Mouse (Mus musculus) embryonic facial prominence, embryonic 15.5 days (tissue): Measurements from ENCODE around the gene Wrap53. TPM values are rescaled to one million over a fixed set of nuclear protein-coding genes. Genes with fewer than 3 reads are reported as not detected.
A peak's percentile ranks its signal among the peaks of the same experiment; 100 is the strongest.

ENCODE experiments used
- ATAC-seq: fragments of 200-750 bp; cut with Nextera tagmentation; 2 replicates; pipeline ENCODE4 v1.8.0; 2017; ENCODE audit warnings: low read depth, moderate TSS enrichment; ENCODE audit not compliant: insufficient number of reproducible peaks, low FRiP score, low TSS enrichment
- H3K27ac ChIP-seq: fragments of 300-500 bp; sonication (generic); replicated peaks from 2 replicates; pipeline ENCODE4 v1.5.1; 2015; ENCODE audit warnings: mild to moderate bottlenecking, inconsistent platforms
- H3K27me3 ChIP-seq: fragments of 300-500 bp; sonication (generic); 2 replicates; pipeline ENCODE4 v1.6.1; 2015; ENCODE audit warnings: inconsistent platforms
- H3K36me3 ChIP-seq: fragments of 300-500 bp; sonication (generic); 2 replicates; pipeline ENCODE4 v1.6.1; 2015; ENCODE audit warnings: mild to moderate bottlenecking, inconsistent platforms
- H3K4me1 ChIP-seq: fragments of 300-500 bp; sonication (generic); 2 replicates; pipeline ENCODE4 v1.6.1; 2015; ENCODE audit warnings: inconsistent platforms
- H3K4me2 ChIP-seq: fragments of 300-500 bp; sonication (generic); replicated peaks from 2 replicates; pipeline ENCODE4 v1.6.1; 2015; ENCODE audit warnings: mild to moderate bottlenecking, inconsistent platforms
- H3K4me3 ChIP-seq: fragments of 300-500 bp; sonication (generic); replicated peaks from 2 replicates; pipeline ENCODE4 v1.5.1; 2015; ENCODE audit warnings: mild to moderate bottlenecking, inconsistent platforms
- H3K9ac ChIP-seq: fragments of 300-500 bp; sonication (generic); 2 replicates; pipeline ENCODE4 v1.6.1; 2015; ENCODE audit warnings: inconsistent platforms
- H3K9me3 ChIP-seq: fragments of 300-500 bp; sonication (generic); replicated peaks from 2 replicates; pipeline ENCODE4 v1.6.1; 2016; ENCODE audit warnings: inconsistent platforms
- WGBS: fragments of 180-500 bp; shearing (Covaris S2); methylation state at CpG from one replicate; pipeline ENCODE4 v1.1.7; 2015; 5-methylcytosine and 5-hydroxymethylcytosine counted together
- polyA plus RNA-seq: library from polyadenylated mRNA; unstranded; fragments of >200 nt; fragmentation: Nextera tagmentation; extraction: Ambion mirVana; gene quantifications from 2 replicates; pipeline ENCODE4 v1.2.1, GENCODE M21; 2015

The Wrap53 gene
- polyA plus RNA-seq, 1 experiment from 2014 or later = 26.5 TPM

DNA sequence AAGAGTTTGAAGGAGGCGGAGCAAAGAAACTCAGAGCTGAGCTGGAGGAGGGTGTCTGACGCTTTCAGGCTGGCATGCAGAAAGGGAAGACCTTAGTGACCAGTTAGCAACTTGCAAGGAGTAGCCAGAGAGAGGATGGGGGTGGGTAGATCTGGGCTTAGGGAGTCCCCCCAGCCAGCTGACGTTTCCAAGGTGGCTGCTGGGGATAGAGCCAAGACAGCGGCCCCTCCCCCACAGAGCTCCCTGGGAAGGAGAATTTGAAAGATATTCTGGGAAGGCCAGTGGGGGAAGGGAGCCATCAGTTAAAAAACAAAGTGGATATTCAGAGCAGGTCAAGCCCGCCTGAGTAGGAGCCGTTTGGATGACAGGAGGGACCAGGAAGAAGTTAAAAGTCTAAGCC, 20.0 kb upstream of the Wrap53 start:
- no peaks in the 10 kb centered on the region for H3K27me3 ChIP-seq
- 0 out of 2 replicates have a peak overlapping the region, but pooled peaks have one; percentile 8 for H3K4me2 ChIP-seq
- H3K9me3 ChIP-seq = no peaks in the 10 kb centered on the region
- 0 out of 2 replicates have a peak overlapping the region, but pooled peaks have one; percentile 36 for H3K27ac ChIP-seq
- H3K36me3 ChIP-seq = no peaks in the 10 kb centered on the region
- no peak overlapping the region for H3K9ac ChIP-seq
- peaks cover 28% of the 10 kb centered on the region for H3K4me1 ChIP-seq
- ATAC-seq = no peak; the same call in 1 of the 2 replicates
- WGBS = 13% methylated on average over 6 of the region's 6 CpGs
- no peak overlapping the region for H3K4me3 ChIP-seq

DNA sequence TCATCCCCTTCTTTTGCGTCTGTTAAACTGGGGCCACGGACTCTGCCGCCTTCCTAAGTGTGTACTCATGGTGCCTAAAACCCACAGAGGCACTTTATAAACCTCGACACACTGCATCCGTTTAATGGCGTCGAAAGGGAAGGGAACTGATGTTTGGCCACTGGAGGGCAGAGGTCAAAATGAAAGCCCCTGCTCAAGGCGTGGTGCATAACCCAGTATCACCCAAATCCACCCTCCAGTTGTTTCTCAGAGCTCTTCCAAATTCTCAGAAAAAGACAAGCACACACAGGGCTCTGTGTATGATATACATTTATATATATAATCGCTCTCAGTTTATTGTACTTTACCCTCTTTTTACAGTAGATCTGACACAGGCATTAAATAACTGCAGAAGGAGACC, 19.4 kb upstream of the Wrap53 start:
- ATAC-seq = no peak
- Histone ChIP-seq H3K9me3 (no peaks in the 10 kb centered on the region), H3K4me1 (peaks cover 22% of the 10 kb centered on the region), H3K27me3 (no peaks in the 10 kb centered on the region), H3K4me3 (no peak overlapping the region), H3K9ac (no peak overlapping the region), H3K36me3 (no peaks in the 10 kb centered on the region), H3K4me2 (no peak overlapping the region), H3K27ac (0 out of 2 replicates have a peak overlapping the region, but pooled peaks have one; percentile 12)
- WGBS = 15% methylated on average over 9 of the region's 9 CpGs

DNA sequence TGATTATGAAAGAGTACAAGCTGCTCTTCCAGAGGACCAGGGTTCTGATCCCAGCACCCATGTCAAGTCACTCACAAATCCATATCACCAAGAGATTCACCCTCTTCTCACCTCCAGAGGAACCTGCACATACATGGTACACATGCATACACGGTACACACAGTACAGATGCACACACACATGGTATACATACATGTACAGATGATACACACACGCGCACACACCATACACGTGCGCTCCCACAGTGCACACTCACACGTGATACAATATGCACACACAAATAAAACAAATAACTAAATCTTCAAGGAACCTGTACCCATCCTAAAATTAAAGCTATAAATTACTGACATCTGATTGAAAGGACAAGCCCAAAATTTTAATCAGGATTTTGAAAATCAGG, 14.8 kb upstream of the Wrap53 start:
- H3K27me3 ChIP-seq = no peaks in the 10 kb centered on the region
- H3K4me1 ChIP-seq = peaks cover 2% of the 10 kb centered on the region
- peaks cover 29% of the 10 kb centered on the region for H3K36me3 ChIP-seq
- H3K4me3 ChIP-seq = no peak overlapping the region
- WGBS = 95% methylated on average over 6 of the region's 6 CpGs
- H3K4me2 ChIP-seq = no peak overlapping the region
- no peaks in the 10 kb centered on the region for H3K9me3 ChIP-seq
- no peak overlapping the region for H3K9ac ChIP-seq
- no peak for ATAC-seq
- no peak overlapping the region for H3K27ac ChIP-seq

DNA sequence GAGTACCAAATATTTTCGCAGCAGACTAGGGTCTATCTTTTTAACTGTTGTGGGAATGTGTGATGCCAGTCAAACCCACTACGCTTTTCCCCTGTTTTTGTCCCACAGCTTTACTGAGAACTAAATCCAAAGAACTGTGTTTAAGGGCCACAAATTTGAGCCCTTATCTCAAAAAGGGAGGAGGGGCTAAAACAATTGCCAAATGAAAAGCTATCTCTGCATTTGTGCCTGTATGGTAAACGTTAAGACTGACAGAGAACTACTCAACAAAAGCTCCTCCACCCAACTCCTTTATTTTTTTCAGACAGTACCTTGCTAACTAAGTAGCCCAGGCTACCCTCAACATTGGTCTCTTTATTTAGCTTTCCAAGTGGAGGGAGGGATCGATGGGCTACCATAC, 12.7 kb upstream of the Wrap53 start:
- Histone ChIP-seq H3K4me3 (no peak overlapping the region), H3K9me3 (no peaks in the 10 kb centered on the region), H3K27me3 (no peaks in the 10 kb centered on the region), H3K27ac (no peak overlapping the region), H3K4me2 (no peak overlapping the region), H3K9ac (no peak overlapping the region), H3K36me3 (peaks cover 49% of the 10 kb centered on the region), H3K4me1 (no peaks in the 10 kb centered on the region)
- ATAC-seq = no peak
- 84% methylated on average over 4 of the region's 4 CpGs for WGBS

DNA sequence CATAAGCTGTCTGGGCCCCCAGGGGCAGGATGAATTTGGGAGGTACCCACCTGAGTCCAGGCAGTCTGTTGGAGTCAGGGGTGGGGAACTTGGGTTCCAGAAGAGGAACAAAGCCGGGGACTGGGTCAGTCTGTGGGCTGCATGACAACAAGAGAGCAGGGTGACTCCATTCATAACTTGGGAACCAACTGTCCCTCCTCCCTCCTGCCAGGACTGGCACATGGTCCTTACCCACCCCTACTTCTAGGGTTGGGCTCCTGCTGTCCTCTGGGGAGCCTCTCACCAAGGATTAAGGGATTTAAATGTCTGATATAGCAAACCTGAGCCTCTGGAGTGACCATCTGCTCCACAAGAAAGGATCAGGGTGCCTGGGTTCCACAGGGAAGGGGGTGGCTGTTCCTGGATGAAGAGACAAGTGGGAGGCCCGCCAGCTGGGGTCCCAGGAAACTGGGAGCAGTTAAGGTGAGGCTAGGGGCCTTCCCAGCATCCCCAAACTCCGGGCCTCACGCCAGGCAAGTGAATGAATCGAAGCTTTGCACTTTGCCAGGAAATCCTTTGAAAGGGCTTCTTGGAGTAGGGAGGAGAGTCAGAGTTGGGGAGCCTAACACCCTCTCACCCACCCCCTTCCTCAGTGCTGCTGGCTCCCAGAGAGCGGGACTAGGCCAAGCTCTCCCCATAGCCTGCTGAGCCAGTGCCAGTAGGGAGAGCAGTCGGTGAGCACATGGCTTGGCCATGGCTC, 12.0 kb upstream of the Wrap53 start:
- ATAC-seq = no peak

DNA sequence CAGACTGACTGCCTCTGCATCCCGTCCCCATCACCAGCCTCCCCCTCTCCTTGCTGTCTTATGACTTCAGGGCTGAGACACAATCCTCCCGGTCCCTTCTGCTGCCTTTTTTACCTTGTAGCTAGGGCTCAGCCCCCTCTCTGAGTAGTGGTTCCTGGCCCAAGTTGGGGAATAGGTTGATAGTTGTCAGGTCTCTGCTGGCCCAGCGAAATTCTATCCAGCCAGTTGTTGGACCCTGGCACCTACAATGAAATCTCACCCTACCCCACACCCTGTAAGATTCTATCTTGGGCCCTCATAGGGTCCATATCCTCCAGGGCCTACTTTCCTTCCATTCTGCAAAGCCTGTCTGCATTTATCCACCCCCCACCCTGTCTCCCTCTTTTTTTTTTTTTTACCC, 11.4 kb upstream of the Wrap53 start:
- no peak for ATAC-seq
- no peak overlapping the region for H3K27ac ChIP-seq
- no peak overlapping the region for H3K4me2 ChIP-seq
- H3K4me3 ChIP-seq = no peak overlapping the region
- no peaks in the 10 kb centered on the region for H3K4me1 ChIP-seq
- no peaks in the 10 kb centered on the region for H3K27me3 ChIP-seq
- H3K9me3 ChIP-seq = no peaks in the 10 kb centered on the region
- H3K9ac ChIP-seq = no peak overlapping the region
- 92% methylated on average over 3 of the region's 3 CpGs for WGBS
- peaks cover 58% of the 10 kb centered on the region for H3K36me3 ChIP-seq

More for the DNA sequence above, 12.0 kb upstream of the Wrap53 start:
- Histone ChIP-seq H3K9me3 (no peaks in the 10 kb centered on the region), H3K27ac (peak overlapping the region; percentile 28; the same call in 1 of the 2 replicates), H3K9ac (no peak overlapping the region), H3K4me3 (no peak overlapping the region), H3K4me1 (no peaks in the 10 kb centered on the region), H3K4me2 (no peak overlapping the region), H3K36me3 (peaks cover 56% of the 10 kb centered on the region), H3K27me3 (no peaks in the 10 kb centered on the region)
- WGBS = 77% methylated on average over 7 of the region's 7 CpGs

DNA sequence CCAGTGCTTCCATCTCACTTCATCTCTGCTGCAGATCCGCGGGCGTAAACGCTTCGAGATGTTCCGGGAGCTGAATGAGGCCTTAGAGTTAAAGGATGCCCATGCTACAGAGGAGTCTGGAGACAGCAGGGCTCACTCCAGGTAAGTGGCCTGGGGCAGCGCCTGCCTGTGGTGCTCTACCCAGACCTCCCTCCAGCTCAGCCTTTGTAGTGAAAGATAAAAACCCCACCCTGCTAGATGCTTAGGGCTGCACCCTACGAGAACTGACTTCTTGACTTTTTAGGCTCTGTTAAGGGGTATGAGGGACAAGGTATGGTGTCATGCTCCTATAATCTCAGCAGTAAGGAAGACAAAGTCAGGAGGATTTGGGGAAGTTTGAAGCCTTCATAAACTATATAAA, 10.6 kb upstream of the Wrap53 start:
- no peak overlapping the region for H3K9ac ChIP-seq
- peaks cover 58% of the 10 kb centered on the region for H3K36me3 ChIP-seq
- no peaks in the 10 kb centered on the region for H3K4me1 ChIP-seq
- no peaks in the 10 kb centered on the region for H3K27me3 ChIP-seq
- ATAC-seq = no peak
- 93% methylated on average over 8 of the region's 8 CpGs for WGBS
- H3K9me3 ChIP-seq = no peaks in the 10 kb centered on the region
- no peak overlapping the region for H3K4me3 ChIP-seq
- H3K4me2 ChIP-seq = no peak overlapping the region
- H3K27ac ChIP-seq = no peak overlapping the region

DNA sequence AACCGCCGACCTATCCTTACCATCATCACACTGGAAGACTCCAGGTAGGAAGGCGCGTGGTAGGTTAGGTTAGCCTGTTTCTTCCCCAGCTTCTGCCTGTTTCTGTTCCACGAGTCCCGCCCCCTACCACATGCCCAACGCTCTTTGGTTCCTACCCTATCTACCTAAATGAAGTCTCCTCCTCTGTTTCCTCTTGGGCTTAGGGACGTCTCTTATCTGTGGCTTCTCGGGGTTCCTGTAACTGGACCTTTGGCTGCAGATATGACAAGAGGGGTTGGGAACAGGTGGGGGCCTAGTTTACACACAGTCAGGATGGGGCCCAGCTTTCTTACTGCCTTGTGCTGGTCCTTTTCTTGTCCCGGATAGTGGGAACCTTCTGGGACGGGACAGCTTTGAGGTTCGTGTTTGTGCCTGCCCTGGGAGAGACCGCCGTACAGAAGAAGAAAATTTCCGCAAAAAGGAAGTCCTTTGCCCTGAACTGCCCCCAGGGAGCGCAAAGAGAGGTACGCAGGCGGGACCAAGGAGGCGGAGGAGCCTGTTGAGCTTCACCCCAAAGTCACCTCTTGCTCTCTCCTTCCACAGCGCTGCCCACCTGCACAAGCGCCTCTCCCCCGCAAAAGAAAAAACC, 9.3 kb upstream of the Wrap53 start:
- ATAC-seq = no peak

DNA sequence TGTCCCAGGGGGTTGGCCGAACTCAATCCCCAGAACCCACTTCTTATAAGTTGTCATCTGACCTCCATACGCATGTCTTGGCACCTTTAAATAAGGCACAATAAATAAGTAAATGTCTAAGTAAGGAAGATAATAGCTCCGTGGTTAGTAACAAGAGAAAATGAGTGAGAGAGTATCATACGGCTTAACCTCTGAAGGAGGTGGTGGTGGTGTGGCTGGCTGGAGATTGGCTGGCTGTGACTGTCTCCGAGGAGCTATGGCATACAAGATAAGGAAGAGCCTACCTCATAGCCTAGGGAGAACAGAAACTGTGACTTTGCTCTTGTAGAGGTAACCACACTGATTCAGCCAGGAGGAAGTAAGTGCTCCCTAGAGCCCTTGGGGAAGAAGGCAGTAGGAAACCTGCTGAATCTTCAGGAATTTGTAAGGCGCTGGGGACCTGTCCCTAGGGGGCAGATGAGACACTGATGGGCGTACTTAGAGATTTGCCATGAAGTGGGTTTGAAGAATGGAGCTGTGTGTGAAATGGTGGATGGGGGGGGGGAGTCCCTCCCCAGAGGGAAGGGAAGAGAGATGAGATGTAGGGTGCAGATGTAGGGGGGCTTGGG, 5.8 kb upstream of the Wrap53 start:
- Histone ChIP-seq H3K4me2 (no peak overlapping the region), H3K9ac (no peak overlapping the region), H3K27ac (no peak overlapping the region), H3K36me3 (peaks cover 39% of the 10 kb centered on the region), H3K4me1 (peaks cover 10% of the 10 kb centered on the region), H3K4me3 (no peak overlapping the region), H3K9me3 (no peaks in the 10 kb centered on the region), H3K27me3 (no peaks in the 10 kb centered on the region)
- ATAC-seq = no peak
- 84% methylated on average over 7 of the region's 7 CpGs for WGBS

More for the DNA sequence above, 9.3 kb upstream of the Wrap53 start:
- 91% methylated on average over 22 of the region's 22 CpGs for WGBS
- Histone ChIP-seq H3K27ac (no peak overlapping the region), H3K4me3 (no peak overlapping the region), H3K4me2 (no peak overlapping the region), H3K9me3 (no peaks in the 10 kb centered on the region), H3K9ac (no peak overlapping the region), H3K36me3 (peaks cover 58% of the 10 kb centered on the region), H3K4me1 (no peaks in the 10 kb centered on the region), H3K27me3 (no peaks in the 10 kb centered on the region)

DNA sequence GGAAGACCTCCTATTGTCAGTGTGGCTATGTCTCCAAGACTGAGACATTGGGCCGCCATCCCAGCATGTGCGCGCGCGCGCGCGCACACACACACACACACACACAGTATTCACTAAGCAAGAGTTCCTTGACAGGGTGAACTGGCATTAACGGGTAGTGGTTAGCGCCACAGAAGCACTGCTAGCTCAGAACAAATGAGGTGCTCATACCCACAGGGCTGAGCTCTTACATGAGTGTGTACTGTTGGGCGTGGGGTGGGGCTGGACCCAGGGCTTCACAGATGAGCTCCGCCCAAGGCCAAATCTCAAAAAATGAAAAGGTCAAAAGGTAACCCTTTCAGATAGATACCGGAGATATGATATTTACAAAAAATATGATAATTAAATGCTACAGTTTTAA, 4.9 kb upstream of the Wrap53 start:
- Histone ChIP-seq H3K27ac (no peak overlapping the region), H3K9me3 (no peaks in the 10 kb centered on the region), H3K9ac (no peak overlapping the region), H3K4me2 (no peak overlapping the region), H3K27me3 (no peaks in the 10 kb centered on the region), H3K4me1 (peaks cover 10% of the 10 kb centered on the region), H3K4me3 (no peak overlapping the region), H3K36me3 (peaks cover 30% of the 10 kb centered on the region)
- no peak for ATAC-seq
- 94% methylated on average over 13 of the region's 13 CpGs for whole genome bisulfite sequencing

DNA sequence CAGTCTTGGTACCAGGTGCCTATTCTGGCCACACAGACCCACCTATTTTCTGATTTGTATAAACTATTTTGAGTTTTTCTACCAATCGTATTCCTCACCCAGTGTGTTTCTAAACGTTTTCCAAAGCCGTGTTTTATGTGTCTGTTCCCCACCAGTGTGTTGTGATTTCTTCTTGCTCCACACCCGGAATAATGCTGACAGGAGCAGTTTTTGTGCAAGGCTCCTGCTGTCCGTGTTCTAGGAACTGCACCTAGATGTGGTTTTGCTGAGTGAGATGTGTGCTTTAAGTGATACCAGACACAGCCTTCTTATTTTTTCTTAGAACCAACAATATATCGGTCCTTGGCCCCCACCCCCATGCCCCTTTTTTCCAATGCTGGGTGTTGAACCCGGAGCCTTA, 4.0 kb upstream of the Wrap53 start:
- Histone ChIP-seq H3K4me2 (no peak overlapping the region), H3K9me3 (no peaks in the 10 kb centered on the region), H3K9ac (no peak overlapping the region), H3K4me1 (peaks cover 10% of the 10 kb centered on the region), H3K36me3 (peaks cover 21% of the 10 kb centered on the region), H3K27me3 (no peaks in the 10 kb centered on the region), H3K27ac (no peak overlapping the region), H3K4me3 (no peak overlapping the region)
- no peak for ATAC-seq
- 74% methylated on average over 7 of the region's 7 CpGs for WGBS
